Mouse (Mus musculus) gastrocnemius, postnatal 14 days (tissue): ENCODE measurements at regions not wholly inside any gene's neighbourhood (a gene's known extent, or its start where the extent isn't known, plus 50 kb on each side); places are given as distances from the start of the nearest gene placed in this dataset.

Experiments used
- DNase-seq: peaks from one replicate; pipeline ENCODE4 v3.0.0; 2021; ENCODE audit warnings: mixed read lengths
- intact Hi-C: fragments of 180-260 bp; cut with DNase I; formaldehyde crosslinking; loops from one replicate; pipeline ENCODE4 v1.15.1; 2025; ENCODE audit warnings: low total_unique reads

- no peak for DNase-seq
- intact Hi-C loops = no loop called here
Measured at GRCm38 (mm10) chr17:45247142-45248137, 186.1 kb downstream of the Cdc5l start.

- DNase-seq = no peak
- intact Hi-C loops = no loop called here
Measured at GRCm38 (mm10) chr17:45244870-45245269, 188.7 kb downstream of the Cdc5l start.

DNA sequence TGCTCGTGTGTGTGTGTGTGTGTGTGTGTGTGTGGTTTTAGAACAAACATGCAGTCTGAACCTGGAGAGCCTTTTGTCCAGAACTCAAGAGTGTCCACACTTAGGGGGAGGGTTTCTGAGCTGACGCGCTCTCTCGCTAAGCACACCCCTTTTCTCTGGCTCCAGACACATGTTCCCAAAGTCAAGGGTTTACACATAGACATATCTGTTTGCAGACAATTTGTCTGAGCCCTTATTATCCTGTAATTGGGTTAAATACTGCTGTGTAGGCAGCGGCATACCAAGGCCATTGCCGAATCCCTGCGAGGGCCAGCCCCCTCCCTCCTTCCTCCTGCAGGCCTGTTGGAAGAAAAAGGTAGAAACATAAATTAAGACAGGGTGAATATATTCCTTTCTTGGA is 190.4 kb downstream of the Cdc5l start:
- DNase-seq = no peak
- intact Hi-C loops = no loop called here

DNA sequence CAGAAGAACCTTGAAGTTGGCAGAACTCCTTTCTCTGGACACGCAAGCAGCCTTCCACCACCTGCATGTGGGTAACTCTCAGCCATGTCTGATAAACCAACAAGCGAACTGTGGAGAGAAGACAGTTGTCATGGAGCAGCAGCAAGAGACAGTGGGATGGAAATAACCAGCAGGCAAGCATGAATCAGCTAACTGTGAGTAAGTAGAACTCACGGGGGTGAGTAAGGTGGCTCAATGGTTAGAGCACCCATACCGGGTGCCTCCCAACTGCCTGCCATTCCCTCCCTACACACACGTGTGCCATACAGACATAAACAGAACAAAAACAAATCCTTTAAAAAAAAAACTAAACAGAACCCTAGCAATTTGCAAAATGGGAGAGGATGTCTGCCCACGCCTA is 191.5 kb downstream of the Cdc5l start:
- intact Hi-C loops = no loop called here
- no peak for DNase-seq

DNA sequence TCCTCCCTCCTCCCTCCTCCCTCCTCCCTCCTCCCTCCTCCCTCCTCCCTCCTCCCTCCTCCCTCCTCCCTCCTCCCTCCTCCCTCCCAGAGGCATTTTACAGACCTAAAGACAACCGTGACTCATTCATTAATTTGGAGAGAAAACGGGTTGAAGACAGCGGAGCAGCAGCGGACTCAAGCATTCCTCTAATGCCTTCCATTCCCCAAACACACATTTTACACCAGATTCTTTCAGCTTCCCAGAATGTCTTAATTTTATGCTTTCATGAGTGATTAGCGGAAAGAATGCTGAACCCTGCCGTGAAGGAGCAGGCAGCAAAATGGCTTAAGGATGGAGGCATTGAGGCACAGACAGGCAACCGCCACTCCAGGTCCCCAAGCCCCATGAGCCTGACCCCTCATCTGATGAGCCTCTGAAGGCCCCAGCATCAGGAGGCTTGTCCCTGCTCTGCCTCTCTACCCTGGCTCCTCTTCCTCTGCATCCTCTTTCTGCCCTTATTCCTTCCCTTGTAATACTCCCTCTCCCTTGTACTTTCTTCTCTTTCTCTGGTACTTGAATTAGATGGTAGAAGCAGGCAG is 192.5 kb downstream of the Cdc5l start:
- intact Hi-C loops = no loop called here
- DNase-seq = no peak

- intact Hi-C loops = no loop called here
- DNase-seq = no peak
Measured at GRCm38 (mm10) chr17:45240545-45240944, 193.0 kb downstream of the Cdc5l start.

GRCm38 (mm10) chr17:45237246-45237645 is 196.3 kb downstream of the Cdc5l start:
- intact Hi-C loops = no loop called here
- DNase-seq = no peak

DNA sequence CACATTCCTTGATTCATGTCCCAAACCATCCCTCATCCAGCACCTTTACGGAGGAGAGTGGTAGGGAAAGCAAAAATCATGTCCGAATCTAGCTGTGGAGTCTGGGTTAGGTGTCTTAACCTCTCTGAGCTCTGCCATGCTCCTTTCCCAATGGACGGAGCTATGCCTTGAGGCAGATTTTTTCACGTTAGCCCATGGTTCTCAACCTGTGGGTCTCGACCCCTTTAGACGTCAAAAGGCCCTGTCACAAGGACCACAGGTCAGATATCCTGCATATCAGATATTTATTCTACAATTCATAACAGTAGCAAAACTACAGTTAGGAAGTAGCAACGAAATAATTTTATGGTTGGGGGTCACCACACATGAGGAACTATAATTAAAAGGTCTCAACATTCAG is 198.1 kb downstream of the Cdc5l start:
- intact Hi-C loops = no loop called here
- no peak for DNase-seq

DNA sequence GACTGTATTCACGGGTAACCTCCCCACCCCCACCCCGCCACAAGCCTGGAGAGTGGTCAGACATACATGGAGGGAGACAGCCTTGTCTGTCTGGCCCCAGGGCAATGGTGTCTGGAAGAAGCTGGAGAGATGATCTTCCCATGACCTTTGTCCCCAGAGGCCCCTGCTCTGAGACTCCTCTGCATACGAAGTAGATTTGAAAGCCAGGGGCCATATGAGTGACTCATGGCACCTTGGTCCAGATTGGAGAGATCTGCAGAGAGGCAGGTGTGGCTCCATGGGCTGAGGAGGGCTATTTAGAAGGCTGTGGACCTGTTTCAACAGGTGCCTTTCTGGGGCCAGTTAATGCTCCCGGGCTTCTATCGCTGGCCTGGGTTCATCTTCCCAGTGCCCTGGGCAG is 200.7 kb downstream of the Cdc5l start:
- no peak for DNase-seq
- intact Hi-C loops = no loop called here

DNA sequence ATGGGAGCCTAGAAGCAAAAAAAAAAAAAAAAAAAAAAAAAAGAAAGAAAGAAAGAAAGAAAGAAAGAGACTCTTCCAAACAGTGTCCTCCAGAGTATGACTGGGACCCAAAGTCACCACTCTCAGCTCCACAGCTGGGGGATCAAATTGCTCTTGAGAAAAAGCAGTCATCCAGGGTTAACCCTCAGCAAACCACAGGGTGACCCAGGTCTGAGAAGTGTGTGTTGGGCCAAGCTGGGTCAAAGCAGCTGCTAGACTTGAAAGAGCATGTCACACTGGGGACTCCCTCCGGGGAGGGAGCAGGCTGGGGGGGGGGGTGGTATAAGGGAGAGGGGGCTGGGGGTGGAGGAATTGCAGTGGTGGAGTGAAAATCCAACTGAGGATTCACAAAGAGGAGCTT is 206.3 kb downstream of the Cdc5l start:
- intact Hi-C loops = no loop called here
- no peak for DNase-seq

GRCm38 (mm10) chr17:45226486-45226885 is 207.1 kb downstream of the Cdc5l start:
- DNase-seq = no peak
- intact Hi-C loops = no loop called here

- intact Hi-C loops = no loop called here
- no peak for DNase-seq
Measured at GRCm38 (mm10) chr17:45221625-45222024, 211.9 kb downstream of the Cdc5l start.

DNA sequence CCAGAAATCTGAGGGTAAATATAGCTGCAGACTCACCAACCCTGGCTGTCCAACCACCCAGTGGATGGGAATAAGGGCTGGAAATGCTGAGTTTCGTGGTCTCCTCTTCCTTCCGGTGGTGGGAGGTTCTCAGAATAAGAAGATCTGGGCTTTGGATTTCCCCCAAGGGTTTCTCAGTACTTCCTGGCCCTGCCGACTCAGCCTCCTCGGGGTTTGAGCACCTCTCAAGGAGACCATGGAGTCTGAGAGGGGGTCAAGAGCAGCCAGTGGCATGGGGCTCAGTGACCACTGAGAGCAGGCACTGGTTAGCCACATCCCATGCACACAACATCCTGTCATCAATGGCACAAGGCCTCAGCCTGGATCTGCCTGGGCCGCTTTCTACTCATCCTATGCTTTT is 216.4 kb downstream of the Cdc5l start:
- intact Hi-C loops = no loop called here
- no peak for DNase-seq

- intact Hi-C loops = no loop called here
- no peak for DNase-seq
Measured at GRCm38 (mm10) chr17:45215067-45216049, 218.2 kb downstream of the Cdc5l start.

- intact Hi-C loops = no loop called here
- no peak for DNase-seq
Measured at GRCm38 (mm10) chr17:45210984-45211383, 222.6 kb downstream of the Cdc5l start.

- no peak for DNase-seq
- intact Hi-C loops = no loop called here
Measured at GRCm38 (mm10) chr17:45209387-45209663, 224.2 kb downstream of the Cdc5l start.

- DNase-seq = no peak
- intact Hi-C loops = no loop called here
Measured at GRCm38 (mm10) chr17:45208596-45209386, 224.7 kb downstream of the Cdc5l start.

DNA sequence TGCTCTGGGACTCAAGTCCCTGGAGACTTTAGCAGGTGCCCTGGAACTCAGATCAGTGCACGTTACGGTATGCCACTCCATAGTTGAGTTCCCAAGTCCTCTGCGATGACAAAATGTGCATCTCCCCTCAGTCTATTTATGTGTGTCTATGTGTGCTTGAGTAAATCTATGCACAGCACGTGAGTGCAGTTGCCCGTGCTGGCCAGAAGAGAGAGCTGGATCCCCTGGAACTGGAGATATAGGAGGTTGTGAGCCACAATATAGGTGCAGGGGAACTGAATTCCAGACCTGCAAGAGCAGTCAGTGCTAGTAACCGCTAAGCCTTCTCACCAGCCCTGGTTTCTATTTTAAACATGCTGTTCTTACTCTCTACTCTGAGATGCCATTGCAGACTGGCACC is 237.8 kb downstream of the Cdc5l start:
- no peak for DNase-seq
- intact Hi-C loops = no loop called here

GRCm38 (mm10) chr17:45194786-45195281 is 238.7 kb downstream of the Cdc5l start:
- intact Hi-C loops = no loop called here

More at GRCm38 (mm10) chr17:45194786-45195281, 238.7 kb downstream of the Cdc5l start:
- no peak for DNase-seq
